21 mouse cellular contexts compared by ENCODE assay signal in genomic region chr6:128461606-128462005, GRCm38 (mm10). TPM values are rescaled to one million over a fixed set of nuclear protein-coding genes. Genes with fewer than 3 reads are reported as not detected.
DNase-seq lines count a peak whose midpoint lies in the region; TF ChIP-seq lines count a peak whose summit lies in the region.
"Had no signal": no experiment of that assay in that cellular context is flagged by ENCODE, and none has a peak within 500 bp of the region (broad histone marks: within the 10 kb centered on the region; RNA-seq: fewer than 3 reads in every experiment).

No protein-coding gene starts in this region.

- TF ChIP-seq CTCF in heart, adult 2 months (IDR thresholded peaks at IDR 0.05) = no peak
- TF ChIP-seq CTCF in ES-Bruce4 (IDR thresholded peaks at IDR 0.05; ENCODE audit: low read depth, low read length) = no peak

- H3K4me3 ChIP-seq in heart, adult 2 months = no peak overlapping the region
- H3K4me3 ChIP-seq in ES-Bruce4 (ENCODE audit: low read depth, low read length) = no peak overlapping the region
- H3K4me3 ChIP-seq: embryonic facial prominence, embryonic 10.5 days; embryonic facial prominence, embryonic 12.5 days; forebrain, embryonic 13.5 days; forebrain, embryonic 15.5 days had no signal

- intact Hi-C loops in heart, adult 2 months (cut with DNase I) = no loop called here

- no peak overlapping the region for H3K27ac ChIP-seq in heart, adult 2 months
- H3K27ac ChIP-seq in ES-Bruce4 (ENCODE audit: insufficient read depth, low read length) = peak overlapping the region; percentile 72
- H3K27ac ChIP-seq: embryonic facial prominence, embryonic 10.5 days; embryonic facial prominence, embryonic 12.5 days; forebrain, embryonic 13.5 days; forebrain, embryonic 15.5 days had no signal

- no peaks in the 10 kb centered on the region for H3K27me3 ChIP-seq in heart, adult 2 months (ENCODE audit: control insufficient read depth, insufficient read depth, low read length)
- no peaks in the 10 kb centered on the region for H3K27me3 ChIP-seq in ES-Bruce4 (ENCODE audit: control insufficient read depth, insufficient read depth, low read length, poor library complexity, severe bottlenecking)
- H3K27me3 ChIP-seq: embryonic facial prominence, embryonic 12.5 days; forebrain, embryonic 13.5 days; forebrain, embryonic 15.5 days had no signal

- no peak overlapping the region for H3K9ac ChIP-seq in heart, adult 2 months (ENCODE audit: low read depth, low read length)
- H3K9ac ChIP-seq in ES-Bruce4 (ENCODE audit: low read depth, poor library complexity, severe bottlenecking) = no peak overlapping the region
- H3K9ac ChIP-seq: embryonic facial prominence, embryonic 12.5 days; forebrain, embryonic 13.5 days; forebrain, embryonic 15.5 days; forebrain, postnatal 0 days had no signal

- no peak for TF ChIP-seq POLR2A in heart, adult 2 months (IDR thresholded peaks at IDR 0.05; ENCODE audit: insufficient read depth, low read depth, low read length)
- no peak for TF ChIP-seq POLR2A in ES-Bruce4 (IDR thresholded peaks at IDR 0.05; ENCODE audit: insufficient read depth, low read length)

- DNase-seq in heart, adult 11 months = peak; percentile 64
- DNase-seq in heart, adult 2 months = no peak
- peak; percentile 12 for DNase-seq in testis, postnatal 10 days (ENCODE audit: low spot score)
- DNase-seq in testis, postnatal 14 days (ENCODE audit: low spot score) = no peak
- no peak for DNase-seq in T-cell, adult 2 months (ENCODE audit: low spot score)
- no peak for DNase-seq in MN1 (ENCODE audit: low spot score)
- DNase-seq: adrenal gland, adult 8-10 months; adrenal gland, postnatal 14 days; adrenal gland, postnatal 36 days; cerebellum, adult 11-12 months; cerebellum, adult 2 months; cerebellum, adult 9-10 months; cerebellum, postnatal 10 days; cerebellum, postnatal 25 days; forebrain, postnatal 0 days had no signal

- no peaks in the 10 kb centered on the region for H3K4me1 ChIP-seq in heart, adult 2 months (ENCODE audit: control insufficient read depth, insufficient read depth, low read length)
- peaks cover 8% of the 10 kb centered on the region for H3K4me1 ChIP-seq in ES-Bruce4 (ENCODE audit: control insufficient read depth, insufficient read depth, low read length)
- H3K4me1 ChIP-seq: embryonic facial prominence, embryonic 12.5 days had no signal

- no peaks in the 10 kb centered on the region for H3K9me3 ChIP-seq in ES-Bruce4 (replicated peaks; ENCODE audit: control insufficient read depth, insufficient read depth, low read length, poor library complexity, severe bottlenecking)
- H3K9me3 ChIP-seq: embryonic facial prominence, embryonic 10.5 days; embryonic facial prominence, embryonic 12.5 days; forebrain, embryonic 13.5 days; forebrain, embryonic 15.5 days; G1E had no signal

- H3K36me3 ChIP-seq in heart, adult 2 months (ENCODE audit: control insufficient read depth, insufficient read depth, low read length) = no peaks in the 10 kb centered on the region
- no peaks in the 10 kb centered on the region for H3K36me3 ChIP-seq in ES-Bruce4 (ENCODE audit: control insufficient read depth, insufficient read depth, low read length, poor library complexity, severe bottlenecking)
- H3K36me3 ChIP-seq: embryonic facial prominence, embryonic 10.5 days; embryonic facial prominence, embryonic 12.5 days; forebrain, embryonic 15.5 days; G1E had no signal

- no peaks in the 10 kb centered on the region for H3K79me2 ChIP-seq in heart, adult 2 months (replicated peaks; ENCODE audit: control insufficient read depth, insufficient read depth, low read length)

- TF ChIP-seq EP300 in heart, adult 2 months (IDR thresholded peaks at IDR 0.05; ENCODE audit: insufficient read depth, low read depth, low read length) = no peak
- TF ChIP-seq EP300 in ES-Bruce4 (IDR thresholded peaks at IDR 0.05; ENCODE audit: insufficient read depth, low read depth, low read length) = no peak

RNA-seq across cellular contexts. Expression of gene Fkbp4, which starts 23.1 kb away (rescaled TPM):
- 100 to 1,000 TPM; 351 to 359 TPM for total RNA-seq in heart, adult 2 months (2021)
- 206 and 250 TPM in 2 replicates for polyA plus RNA-seq in heart, adult 2 months (2012; rRNA removed)
- 411 and 413 TPM in 2 replicates for polyA plus RNA-seq in ES-Bruce4 (2011; ENCODE audit: insufficient read depth, insufficient read length, low read depth, missing spikeins)

RNA-seq across cellular contexts. Expression of gene Itfg2, which starts 36.9 kb away (rescaled TPM):
- total RNA-seq in heart, adult 2 months (2021) = 10 to 100 TPM; 17.0 to 21.2 TPM
- 11.9 and 21.5 TPM in 2 replicates for polyA plus RNA-seq in heart, adult 2 months (2012; rRNA removed)
- polyA plus RNA-seq in ES-Bruce4 (2011; ENCODE audit: insufficient read depth, insufficient read length, low read depth, missing spikeins) = 16.3 and 21.6 TPM in 2 replicates

Comparison
In these comparisons a context has a peak if more than half of its experiments do, and no peak if none do; other contexts are left out.
1. DNase-seq: peak in heart, adult 11 months (single experiment) and testis, postnatal 10 days (single experiment); none in heart, adult 2 months (0 of 2), testis, postnatal 14 days (single experiment), T-cell, adult 2 months (single experiment) and MN1 (single experiment).